Mouse (Mus musculus) hindbrain, postnatal 0 days (tissue): ENCODE measurements at regions not wholly inside any gene's neighbourhood (a gene's known extent, or its start where the extent isn't known, plus 50 kb on each side); places are given as distances from the start of the nearest gene placed in this dataset.

ENCODE experiments used
- ATAC-seq: fragments of 200-750 bp; cut with Nextera tagmentation; 2 replicates; pipeline ENCODE4 v1.8.0; 2017; ENCODE audit warnings: mild to moderate bottlenecking, moderate TSS enrichment, moderate library complexity
- DNase-seq: peaks from one replicate; pipeline ENCODE4 v3.0.0-alpha.2; 2015; ENCODE audit warnings: low spot score
- H3K27ac ChIP-seq: fragments of 300-500 bp; sonication (generic); 2 replicates; pipeline ENCODE4 v1.5.1; 2014; ENCODE audit warnings: mild to moderate bottlenecking
- H3K27me3 ChIP-seq: fragments of 300-500 bp; sonication (generic); 2 replicates; pipeline ENCODE4 v1.6.1; 2014; ENCODE audit warnings: low read length, mixed read lengths; ENCODE audit not compliant: insufficient read depth
- H3K36me3 ChIP-seq: fragments of 300-500 bp; sonication (generic); 2 replicates; pipeline ENCODE4 v1.6.1; 2014; ENCODE audit warnings: low read length, mixed read lengths; ENCODE audit not compliant: insufficient read depth
- H3K4me1 ChIP-seq: fragments of 300-500 bp; sonication (generic); 2 replicates; pipeline ENCODE4 v1.6.1; 2014; ENCODE audit warnings: antibody characterized with exemption, low read length, mixed read lengths; ENCODE audit not compliant: insufficient read depth
- H3K4me2 ChIP-seq: fragments of 300-500 bp; sonication (generic); 2 replicates; pipeline ENCODE4 v1.6.1; 2014; ENCODE audit warnings: low read depth, mild to moderate bottlenecking, low read length, moderate library complexity, mixed read lengths
- H3K4me3 ChIP-seq: fragments of 300-500 bp; sonication (generic); 2 replicates; pipeline ENCODE4 v1.5.1; 2014; ENCODE audit warnings: low read length
- H3K9ac ChIP-seq: fragments of 300-500 bp; sonication (generic); replicated peaks from 2 replicates; pipeline ENCODE4 v1.6.1; 2014; ENCODE audit warnings: mild to moderate bottlenecking, low read length, moderate library complexity, mixed read lengths
- H3K9me3 ChIP-seq: fragments of 300-500 bp; sonication (generic); 2 replicates; pipeline ENCODE4 v1.6.1; 2016; ENCODE audit warnings: low read length, mixed read lengths
- CTCF ChIP-seq: IDR thresholded peaks from 2 replicates; pipeline ENCODE4 v1.5.1; 2016; ENCODE audit warnings: antibody characterized with exemption, control low read depth, low read depth
- WGBS: fragments of 180-500 bp; shearing (Covaris S2); extraction: QIAGEN DNeasy Blood & Tissue Kit; methylation state at CpG from one replicate; pipeline ENCODE4 v1.1.7; 2014; 5-methylcytosine and 5-hydroxymethylcytosine counted together

DNA sequence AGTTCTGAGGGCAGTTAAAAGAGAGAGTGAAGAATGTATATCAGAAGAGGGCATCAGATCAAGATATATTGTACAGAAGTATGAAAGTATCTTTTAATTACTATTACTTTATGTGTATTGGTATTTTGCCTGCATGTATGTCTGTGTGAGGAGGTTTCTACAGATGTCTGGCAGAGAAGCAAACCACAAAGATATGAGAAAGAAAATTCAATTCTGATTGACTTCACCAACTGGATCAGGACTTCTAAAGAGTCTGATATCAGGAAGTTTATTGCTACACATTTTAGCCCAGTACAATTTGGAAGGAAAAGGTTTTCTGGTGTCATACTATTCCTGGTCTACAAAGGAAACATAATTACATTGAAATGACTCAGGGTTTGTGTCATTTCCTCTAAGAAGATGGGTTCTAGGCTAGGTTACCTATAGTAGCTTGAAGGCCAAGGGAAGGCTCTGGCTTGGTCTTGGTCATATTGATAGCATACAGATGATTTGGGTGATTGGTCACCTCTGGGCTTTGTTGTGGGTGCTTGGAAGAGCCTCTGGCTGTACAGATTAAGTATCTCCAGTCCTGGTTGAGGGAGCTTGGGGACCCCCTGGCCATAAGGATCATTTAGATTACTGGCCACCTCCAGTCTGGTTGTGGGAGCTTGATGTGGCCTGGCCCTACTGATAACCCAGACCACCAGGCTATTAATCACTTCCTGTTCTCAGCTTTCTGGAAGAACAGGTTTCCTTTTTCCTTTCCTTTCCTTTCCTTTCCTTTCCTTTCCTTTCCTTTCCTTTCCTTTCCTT, 275.1 kb upstream of the Pkn2 start:
- Histone ChIP-seq H3K27me3 (no peaks in the 10 kb centered on the region), H3K4me3 (no peak overlapping the region), H3K36me3 (no peaks in the 10 kb centered on the region), H3K9me3 (no peaks in the 10 kb centered on the region), H3K27ac (no peak overlapping the region), H3K4me1 (no peaks in the 10 kb centered on the region), H3K9ac (no peak overlapping the region), H3K4me2 (no peak overlapping the region)
- ATAC-seq (no peak), DNase-seq (no peak)
- no peak for TF ChIP-seq CTCF

DNA sequence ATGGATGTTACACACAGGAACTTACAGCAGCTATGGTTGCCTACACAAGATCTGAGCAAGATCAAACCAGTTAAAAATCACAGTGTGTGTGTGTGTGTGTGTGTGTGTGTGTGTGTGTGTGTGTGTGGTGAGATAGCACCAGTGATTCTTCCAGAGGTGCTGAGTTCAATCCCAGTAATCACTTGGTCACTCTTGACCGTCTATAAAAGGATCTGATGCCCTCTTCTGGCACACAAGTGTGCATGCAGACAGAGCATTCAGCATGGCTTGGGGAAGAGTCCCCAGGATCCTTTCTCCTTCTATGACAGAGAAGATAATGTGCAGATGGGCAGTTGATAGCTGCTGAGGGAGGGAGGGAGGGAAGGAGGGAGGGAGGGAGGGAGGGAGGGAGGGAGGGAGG, 274.4 kb upstream of the Pkn2 start:
- no peak overlapping the region for H3K4me3 ChIP-seq
- TF ChIP-seq CTCF, result peak; percentile 20; the same call in 1 of the 2 replicates
- H3K27ac ChIP-seq, result no peak overlapping the region
- DNase-seq, result no peak
- ATAC-seq, result no peak
- H3K4me1 ChIP-seq, result no peaks in the 10 kb centered on the region
- no peak overlapping the region for H3K4me2 ChIP-seq
- H3K9ac ChIP-seq, result no peak overlapping the region
- no peaks in the 10 kb centered on the region for H3K9me3 ChIP-seq
- no peaks in the 10 kb centered on the region for H3K27me3 ChIP-seq
- H3K36me3 ChIP-seq, result no peaks in the 10 kb centered on the region
- 55% methylated on average over 1 of the region's 1 CpGs for WGBS

DNA sequence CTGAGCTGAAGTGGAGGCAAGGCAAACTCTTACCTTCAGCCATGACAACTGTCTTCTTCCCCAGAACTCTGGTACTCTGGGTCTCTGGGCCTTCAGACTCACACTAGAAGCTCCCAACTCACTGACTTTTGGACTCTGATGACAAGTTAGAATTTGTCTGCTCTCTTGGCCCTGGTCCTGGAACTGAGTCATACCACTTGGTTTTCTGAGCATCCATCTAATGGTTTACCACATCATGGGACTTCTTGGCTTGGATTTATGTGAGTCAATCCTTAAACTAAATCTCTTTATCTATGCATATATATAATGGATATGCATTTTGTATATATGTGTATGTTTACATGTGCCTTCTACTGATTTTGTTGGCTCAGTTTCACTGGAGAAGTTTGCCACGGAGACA, 273.8 kb upstream of the Pkn2 start:
- H3K9ac ChIP-seq, result no peak overlapping the region
- H3K4me2 ChIP-seq, result no peak overlapping the region
- no peaks in the 10 kb centered on the region for H3K4me1 ChIP-seq
- no peak for DNase-seq
- 89% methylated on average over 1 of the region's 1 CpGs for WGBS
- H3K9me3 ChIP-seq, result no peaks in the 10 kb centered on the region
- no peaks in the 10 kb centered on the region for H3K36me3 ChIP-seq
- no peaks in the 10 kb centered on the region for H3K27me3 ChIP-seq
- no peak for ATAC-seq
- H3K27ac ChIP-seq, result no peak overlapping the region
- TF ChIP-seq CTCF, result no peak
- no peak overlapping the region for H3K4me3 ChIP-seq

DNA sequence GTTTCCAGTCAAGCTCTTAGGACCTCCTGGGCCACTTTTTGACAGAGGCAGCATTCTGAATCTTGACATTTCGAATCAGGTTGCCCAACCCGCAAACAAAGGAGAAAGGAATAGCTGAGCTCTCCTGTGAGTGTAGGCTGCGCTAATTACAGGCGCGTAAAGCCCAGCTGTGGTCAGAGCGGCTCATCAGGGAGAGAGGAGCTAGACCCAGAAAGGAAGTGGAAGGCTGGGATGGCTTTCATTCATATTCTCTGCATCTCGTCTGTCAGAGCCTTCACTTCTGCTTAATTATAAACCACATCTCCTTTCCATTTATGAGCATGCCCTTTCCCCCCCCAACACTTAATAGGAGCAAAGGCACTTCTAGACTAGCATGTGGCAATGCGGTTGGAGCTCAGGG, 265.7 kb upstream of the Pkn2 start:
- 54% methylated on average over 8 of the region's 8 CpGs for WGBS
- H3K36me3 ChIP-seq, result no peaks in the 10 kb centered on the region
- DNase-seq (no peak), ATAC-seq (no peak)
- H3K9ac ChIP-seq, result no peak overlapping the region
- TF ChIP-seq CTCF, result no peak
- H3K4me1 ChIP-seq, result no peaks in the 10 kb centered on the region
- H3K27me3 ChIP-seq, result no peaks in the 10 kb centered on the region
- no peak overlapping the region for H3K4me3 ChIP-seq
- H3K27ac ChIP-seq, result no peak overlapping the region
- H3K9me3 ChIP-seq, result no peaks in the 10 kb centered on the region
- no peak overlapping the region for H3K4me2 ChIP-seq

DNA sequence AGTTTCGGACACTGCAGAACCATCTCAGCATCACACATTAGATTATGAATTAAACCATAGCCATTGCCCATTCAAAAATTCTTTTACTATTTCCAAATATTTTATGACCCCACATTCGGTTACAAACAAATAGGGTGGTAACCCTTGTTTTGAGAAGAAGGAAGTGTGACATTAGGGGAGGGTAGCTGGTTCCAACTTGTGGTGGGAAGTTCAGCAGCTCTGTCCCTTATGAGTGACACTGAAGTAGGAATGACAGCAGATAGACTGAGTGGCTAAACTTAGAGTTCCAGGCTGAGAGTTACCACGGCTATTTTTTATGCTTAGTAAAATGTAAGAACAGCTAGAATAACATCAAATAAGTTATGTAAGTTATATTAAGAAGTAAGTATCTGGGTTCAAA, 257.1 kb upstream of the Pkn2 start:
- Histone ChIP-seq H3K36me3 (no peaks in the 10 kb centered on the region), H3K4me2 (no peak overlapping the region), H3K9me3 (no peaks in the 10 kb centered on the region), H3K27me3 (no peaks in the 10 kb centered on the region), H3K27ac (no peak overlapping the region), H3K4me3 (no peak overlapping the region), H3K4me1 (no peaks in the 10 kb centered on the region), H3K9ac (no peak overlapping the region)
- ATAC-seq, result no peak
- 89% methylated on average over 3 of the region's 3 CpGs for WGBS
- no peak for TF ChIP-seq CTCF
- no peak for DNase-seq

DNA sequence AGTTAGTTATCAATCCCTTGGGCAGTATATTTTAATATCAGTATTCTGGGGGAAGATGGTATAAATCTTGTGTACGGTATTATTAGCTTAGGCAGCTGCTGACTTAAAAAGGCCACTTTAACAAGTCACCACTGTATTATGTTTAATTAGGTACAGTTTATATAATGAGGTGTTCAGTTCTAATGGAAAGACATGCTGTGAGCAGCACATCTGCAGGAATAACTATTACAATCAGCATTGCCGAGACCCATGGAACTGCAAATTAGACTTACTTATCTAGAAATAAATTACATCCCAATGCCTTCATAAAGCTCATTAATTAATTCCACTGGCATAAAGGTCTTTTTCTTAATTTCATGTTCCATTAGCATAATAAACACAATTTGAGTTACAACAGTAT, 252.7 kb upstream of the Pkn2 start:
- WGBS, result 64% methylated on average over 2 of the region's 2 CpGs
- H3K4me3 ChIP-seq, result no peak overlapping the region
- ATAC-seq, result no peak

DNA sequence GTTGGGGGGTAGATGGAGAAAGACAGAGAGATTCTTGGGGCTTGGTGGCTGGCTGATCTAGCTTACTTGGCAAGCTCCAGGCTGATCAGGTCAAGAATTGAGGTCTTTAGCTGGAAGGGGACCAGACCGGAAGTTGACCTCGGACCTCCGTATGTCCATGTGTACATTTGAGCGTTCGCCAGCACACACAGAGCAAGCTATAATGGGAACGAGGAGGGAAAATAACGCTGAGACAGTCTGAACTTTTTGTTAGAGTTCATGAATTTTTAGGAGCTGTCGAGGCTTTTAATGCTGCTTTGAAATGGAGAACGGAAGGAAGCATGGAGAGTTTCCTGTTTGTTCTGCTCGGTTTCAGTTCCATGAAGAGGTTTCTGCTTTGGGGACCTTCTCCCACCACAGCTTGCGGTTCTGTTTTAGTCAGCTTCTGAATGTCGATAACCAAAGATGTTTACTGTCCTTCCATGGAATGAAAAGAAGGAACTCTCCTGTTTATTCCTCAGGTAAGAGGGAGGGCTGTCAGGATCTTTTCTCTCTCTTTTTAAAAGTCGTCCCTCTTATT, 226.0 kb upstream of the Pkn2 start:
- no peak for TF ChIP-seq CTCF
- Histone ChIP-seq H3K4me2 (no peak overlapping the region), H3K4me3 (no peak overlapping the region), H3K36me3 (no peaks in the 10 kb centered on the region), H3K27me3 (no peaks in the 10 kb centered on the region), H3K9me3 (no peaks in the 10 kb centered on the region), H3K9ac (no peak overlapping the region), H3K27ac (no peak overlapping the region), H3K4me1 (0 out of 2 replicates have a peak, but pooled peaks cover 5% of the 10 kb centered on the region)
- DNase-seq (no peak), ATAC-seq (no peak)
- WGBS, result 61% methylated on average over 13 of the region's 13 CpGs

More for the DNA sequence above, 252.7 kb upstream of the Pkn2 start:
- no peak for TF ChIP-seq CTCF
- Histone ChIP-seq H3K27me3 (no peaks in the 10 kb centered on the region), H3K9me3 (no peaks in the 10 kb centered on the region), H3K4me1 (no peaks in the 10 kb centered on the region), H3K27ac (no peak overlapping the region), H3K4me2 (no peak overlapping the region), H3K36me3 (no peaks in the 10 kb centered on the region), H3K9ac (no peak overlapping the region)
- DNase-seq, result no peak
